Mouse (Mus musculus) urinary bladder, postnatal 25 days (tissue): Measurements from ENCODE around the gene Galp.
"Not testable (repeated sequence)": the region's sequence is repeated elsewhere in the genome, so short reads cannot be mapped to it uniquely, and the experiment has no call there.

Source experiments
- DNase-seq: peaks from one replicate; pipeline ENCODE4 v3.0.0; 2022; ENCODE audit warnings: low spot score

Gene Galp

DNA sequence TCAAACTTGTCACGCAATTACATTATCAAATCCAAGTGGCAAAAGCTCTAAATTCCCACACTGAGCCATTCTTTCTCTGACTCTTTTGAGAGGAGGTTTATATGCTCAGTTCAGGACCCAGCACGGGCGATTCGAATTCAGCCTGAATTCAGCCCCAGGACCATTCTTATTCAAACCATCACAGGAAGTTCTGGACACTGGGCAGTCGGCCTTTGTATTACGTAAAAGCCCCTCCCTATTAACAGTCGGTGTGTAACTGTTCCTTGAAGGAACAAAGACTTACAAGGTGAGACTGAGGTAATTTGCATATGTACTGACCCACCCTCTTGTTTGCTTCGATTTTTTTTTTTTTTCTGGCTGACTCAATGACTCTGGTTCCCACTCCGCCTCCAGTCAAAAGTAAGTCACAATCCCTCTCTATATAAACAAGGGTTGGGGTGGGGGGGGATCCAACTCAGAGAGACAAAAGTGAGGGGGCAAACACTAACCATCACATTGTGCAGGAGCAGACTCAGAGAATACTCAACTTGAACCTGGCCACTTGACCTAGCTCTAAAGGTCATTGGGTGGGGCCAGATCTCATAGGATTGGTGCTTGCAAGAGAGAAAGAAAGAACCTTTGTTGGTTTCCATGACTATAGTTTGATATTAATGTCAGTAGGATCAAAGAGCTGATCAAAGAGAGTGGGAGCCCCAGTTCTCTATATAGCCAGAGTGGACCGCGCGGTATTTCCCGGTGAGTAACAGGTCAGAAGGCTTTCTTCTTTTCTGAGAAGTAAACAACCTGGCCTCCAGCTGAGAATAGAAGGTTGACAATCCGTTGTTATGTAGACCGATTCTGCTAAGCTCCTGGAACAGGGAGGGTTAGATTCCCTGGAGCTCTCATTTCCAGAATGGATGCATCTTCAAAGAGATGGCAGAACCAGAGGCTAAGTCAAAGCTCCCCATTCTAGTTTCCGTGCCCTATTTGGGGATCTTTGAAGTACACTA lies 61.6 kb downstream of the Galp start:
- no peak for DNase-seq

DNA sequence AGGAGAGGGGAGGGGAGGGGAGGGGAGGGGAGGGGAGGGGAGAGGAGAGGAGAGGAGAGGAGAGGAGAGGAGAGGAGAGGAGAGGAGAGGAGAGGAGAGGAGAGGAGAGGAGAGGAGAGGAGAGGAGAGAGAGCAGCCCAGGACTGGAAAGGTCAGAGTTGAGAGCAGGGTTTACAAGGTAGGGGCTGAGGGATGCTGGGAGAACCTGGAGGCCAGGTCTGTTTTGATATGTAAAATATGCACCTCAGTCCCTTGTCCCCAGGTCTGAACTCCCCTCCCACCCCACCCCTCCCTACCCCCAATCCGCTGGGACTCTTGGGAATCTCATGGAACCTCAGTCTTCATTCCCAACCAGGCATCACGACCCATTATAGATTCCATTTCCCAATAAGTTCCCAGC lies 63.1 kb downstream of the Galp start:
- not testable (repeated sequence) for DNase-seq

DNA sequence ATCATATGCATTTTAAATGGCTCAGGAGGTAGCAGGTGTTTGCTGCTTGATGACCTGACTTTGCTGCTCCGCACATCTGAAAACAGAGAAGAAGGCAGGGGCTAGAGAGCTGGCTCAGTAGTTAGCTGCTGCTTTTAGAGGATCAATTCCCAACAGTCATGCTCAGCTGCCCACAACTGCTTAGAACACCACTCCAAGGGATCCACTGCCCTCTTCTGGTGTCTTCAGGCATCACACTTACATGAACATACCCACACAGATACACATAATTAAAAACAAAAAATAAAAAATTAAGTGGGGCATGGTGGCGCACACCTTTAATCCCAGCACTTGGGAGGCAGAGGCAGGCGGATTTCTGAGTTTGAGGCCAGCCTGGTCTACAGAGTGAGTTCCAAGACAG lies 65.2 kb downstream of the Galp start:
- DNase-seq, result no peak

DNA sequence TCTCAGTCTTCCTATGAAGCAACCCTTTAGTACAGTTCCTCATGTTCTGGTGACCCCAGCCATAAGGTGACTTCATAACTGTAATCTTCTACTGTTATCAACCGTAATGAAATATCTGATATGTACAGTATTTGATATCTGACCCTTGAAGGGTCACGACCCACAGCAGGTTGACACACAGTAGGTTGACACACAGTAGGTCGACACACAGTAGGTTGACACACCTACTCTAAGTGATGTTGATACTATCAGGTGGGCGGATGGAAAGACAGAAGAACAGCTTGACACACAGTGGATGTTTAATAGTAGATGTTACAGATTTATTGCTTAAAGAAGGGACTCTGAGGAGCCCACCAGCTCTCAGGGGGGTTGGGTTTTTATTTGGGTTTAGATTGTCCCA lies 66.1 kb downstream of the Galp start:
- no peak for DNase-seq

DNA sequence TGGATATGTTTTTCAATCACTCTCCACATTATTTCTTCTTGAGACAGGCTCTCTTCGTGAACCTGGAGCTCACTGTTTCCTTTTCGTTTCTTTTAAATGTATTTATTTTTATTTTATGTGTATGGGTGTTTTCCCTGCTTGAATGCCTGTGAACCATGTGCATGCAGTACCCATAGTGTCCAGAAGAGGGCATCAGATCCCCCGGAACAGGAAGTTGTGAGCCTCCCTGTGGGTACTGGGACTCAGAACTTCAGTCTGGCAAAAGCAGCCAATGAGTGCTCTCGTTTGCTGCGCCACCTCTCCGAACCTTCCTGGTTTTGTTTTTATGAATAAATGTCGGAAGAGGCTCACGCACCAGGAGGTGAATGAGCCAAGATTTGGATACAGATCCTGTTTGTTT lies 68.8 kb downstream of the Galp start:
- DNase-seq, result no peak
